Mouse (Mus musculus): ENCODE measurements around the gene Zfp599. TPM values are rescaled to one million over a fixed set of nuclear protein-coding genes. Genes with fewer than 3 reads are reported as not detected.

Zfp599 gene
- polyA plus RNA-seq, 1 experiment from 2014 or later = 10.7 TPM

GRCm38 (mm10) chr9:22217858-22218493 lies 41.7 kb downstream of the Zfp599 start:
- Histone ChIP-seq H3K36me3 (ENCODE audit: poor library complexity, severe bottlenecking) (no peaks in the 10 kb centered on the region), H3K4me3 (no peak overlapping the region), H3K9ac (no peak overlapping the region), H3K27ac (no peak overlapping the region), H3K27me3 (no peaks in the 10 kb centered on the region), H3K4me1 (no peaks in the 10 kb centered on the region), H3K9me3 (replicated peaks) (no peaks in the 10 kb centered on the region), H3K4me2 (no peak overlapping the region)
- no peak for ATAC-seq
- 63% methylated on average over 6 of the region's 8 CpGs for WGBS

DNA sequence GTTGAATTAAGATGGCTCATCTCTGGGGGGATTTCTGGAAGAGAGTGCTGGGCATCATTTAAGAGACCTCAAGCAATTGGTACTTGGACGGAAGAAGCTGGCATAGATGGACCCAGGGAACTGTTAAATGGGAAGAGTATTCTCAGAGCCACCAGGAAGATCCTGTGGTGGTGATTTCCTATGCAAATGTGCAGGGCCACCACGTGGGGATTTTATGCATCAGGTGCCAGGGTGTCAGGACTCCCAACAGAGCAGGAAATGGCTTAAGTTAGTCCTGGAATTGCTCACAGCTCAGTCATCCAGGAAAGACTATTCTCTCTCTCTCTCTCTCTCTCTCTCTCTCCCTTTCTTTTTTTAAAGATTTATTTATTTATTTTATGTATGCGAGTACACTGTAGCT lies 43.0 kb downstream of the Zfp599 start:
- no peaks in the 10 kb centered on the region for H3K4me1 ChIP-seq
- no peaks in the 10 kb centered on the region for H3K27me3 ChIP-seq
- WGBS = 66% methylated on average over 3 of the region's 3 CpGs
- no peak overlapping the region for H3K4me3 ChIP-seq
- no peak overlapping the region for H3K4me2 ChIP-seq
- no peak for ATAC-seq
- H3K9ac ChIP-seq = no peak overlapping the region
- no peaks in the 10 kb centered on the region for H3K9me3 ChIP-seq (replicated peaks)
- H3K36me3 ChIP-seq (ENCODE audit: poor library complexity, severe bottlenecking) = no peaks in the 10 kb centered on the region
- H3K27ac ChIP-seq = no peak overlapping the region

DNA sequence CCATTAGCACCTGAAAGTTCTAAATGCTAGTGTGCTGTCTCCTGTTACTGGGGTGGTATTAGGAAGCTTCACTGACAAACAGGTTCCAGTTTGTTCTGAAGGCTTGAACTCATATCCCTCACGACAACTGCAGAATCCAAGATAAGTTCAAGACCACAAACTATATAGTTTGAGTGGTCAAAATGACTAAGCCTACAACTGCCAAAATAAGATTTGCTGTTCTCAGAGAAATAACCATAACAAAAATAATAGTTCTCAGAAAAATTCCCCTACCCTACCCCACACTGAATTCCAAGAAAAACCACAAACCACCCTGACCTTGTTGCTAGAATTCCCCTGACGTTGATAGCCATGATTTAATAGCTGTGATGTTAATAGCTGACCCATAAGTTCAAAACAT lies 45.1 kb downstream of the Zfp599 start:
- Histone ChIP-seq H3K9me3 (replicated peaks) (no peaks in the 10 kb centered on the region), H3K36me3 (ENCODE audit: poor library complexity, severe bottlenecking) (no peaks in the 10 kb centered on the region), H3K27ac (no peak overlapping the region), H3K9ac (no peak overlapping the region), H3K4me3 (no peak overlapping the region), H3K27me3 (no peaks in the 10 kb centered on the region), H3K4me2 (no peak overlapping the region), H3K4me1 (no peaks in the 10 kb centered on the region)
- 85% methylated on average over 2 of the region's 2 CpGs for WGBS
- ATAC-seq = no peak

DNA sequence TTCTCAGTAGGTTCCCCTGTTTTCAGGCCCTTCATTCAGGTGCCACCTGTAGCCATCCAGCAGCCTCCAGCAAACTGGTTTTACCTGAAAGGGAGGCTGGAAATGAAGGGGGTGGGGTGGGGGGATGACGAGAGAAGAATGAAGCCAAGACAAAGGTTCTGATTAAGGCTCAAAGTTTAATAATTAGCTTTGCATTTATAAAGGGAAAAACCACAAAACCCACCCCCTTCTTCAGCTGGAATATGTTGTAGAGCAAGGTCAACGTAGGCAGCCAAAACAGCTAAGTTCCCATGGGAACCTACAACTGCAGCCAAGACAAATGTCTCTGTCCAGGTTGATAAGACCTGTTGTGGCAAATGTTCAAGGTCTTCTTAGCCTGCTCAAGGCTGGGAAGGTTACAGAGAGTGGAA lies 45.9 kb downstream of the Zfp599 start:
- WGBS = 77% methylated on average over 2 of the region's 2 CpGs
- no peak for ATAC-seq

More for the DNA sequence above, 45.9 kb downstream of the Zfp599 start:
- Histone ChIP-seq H3K27ac (no peak overlapping the region), H3K9me3 (replicated peaks) (no peaks in the 10 kb centered on the region), H3K4me2 (no peak overlapping the region), H3K27me3 (no peaks in the 10 kb centered on the region), H3K9ac (no peak overlapping the region), H3K4me1 (no peaks in the 10 kb centered on the region), H3K4me3 (no peak overlapping the region), H3K36me3 (ENCODE audit: poor library complexity, severe bottlenecking) (no peaks in the 10 kb centered on the region)

Other genes starting within 250 kb of the Zfp599 start
- 63.7 and 66.4 TPM in 2 replicates for gene Elavl3, start 207.9 kb downstream of the Zfp599 start, polyA plus RNA-seq (2015; fragmentation: Nextera tagmentation; extraction: Ambion mirVana)
- not detected in 2 replicates for gene Gm49318, start 188.6 kb downstream of the Zfp599 start, polyA plus RNA-seq (2015; fragmentation: Nextera tagmentation; extraction: Ambion mirVana)
- gene Zfp653, start 188.5 kb downstream of the Zfp599 start, polyA plus RNA-seq (2015; fragmentation: Nextera tagmentation; extraction: Ambion mirVana) = 17.1 and 18.9 TPM in 2 replicates
- 47.7 and 51.5 TPM in 2 replicates for gene Ecsit, start 174.5 kb downstream of the Zfp599 start, polyA plus RNA-seq (2015; fragmentation: Nextera tagmentation; extraction: Ambion mirVana)
- gene Cnn1, start 160.7 kb downstream of the Zfp599 start, polyA plus RNA-seq (2015; fragmentation: Nextera tagmentation; extraction: Ambion mirVana) = 1.8 and 2.2 TPM in 2 replicates
- 206 and 210 TPM in 2 replicates for gene Elof1, start 142.7 kb downstream of the Zfp599 start, polyA plus RNA-seq (2015; fragmentation: Nextera tagmentation; extraction: Ambion mirVana)
- gene Acp5, start 124.2 kb downstream of the Zfp599 start, polyA plus RNA-seq (2015; fragmentation: Nextera tagmentation; extraction: Ambion mirVana) = 0.81 and 1.2 TPM in 2 replicates
- gene Pigyl, start 103.0 kb downstream of the Zfp599 start, polyA plus RNA-seq (2015; fragmentation: Nextera tagmentation; extraction: Ambion mirVana) = 79.3 and 87.5 TPM in 2 replicates
- 0.13 and 0.19 TPM in 2 replicates for gene Zfp872, start 71.8 kb downstream of the Zfp599 start, polyA plus RNA-seq (2015; fragmentation: Nextera tagmentation; extraction: Ambion mirVana)
- gene Zfp809, start 34.2 kb downstream of the Zfp599 start, polyA plus RNA-seq (2015; fragmentation: Nextera tagmentation; extraction: Ambion mirVana) = 9.3 and 11.0 TPM in 2 replicates
- gene Zfp810, start 47.8 kb upstream of the Zfp599 start, polyA plus RNA-seq (2015; fragmentation: Nextera tagmentation; extraction: Ambion mirVana) = 32.9 and 33.8 TPM in 2 replicates
- gene Anln, start 129.3 kb upstream of the Zfp599 start, polyA plus RNA-seq (2015; fragmentation: Nextera tagmentation; extraction: Ambion mirVana) = 22.7 and 23.1 TPM in 2 replicates
- gene 9530077C05Rik, start 151.6 kb upstream of the Zfp599 start, polyA plus RNA-seq (2015; fragmentation: Nextera tagmentation; extraction: Ambion mirVana) = 8.6 and 9.8 TPM in 2 replicates
- not detected in 2 replicates for gene Gm17545, start 194.4 kb upstream of the Zfp599 start, polyA plus RNA-seq (2015; fragmentation: Nextera tagmentation; extraction: Ambion mirVana)
- 61.2 and 66.2 TPM in 2 replicates for gene Rp9, start 209.8 kb upstream of the Zfp599 start, polyA plus RNA-seq (2015; fragmentation: Nextera tagmentation; extraction: Ambion mirVana)
- 18.4 and 20.1 TPM in 2 replicates for gene Bbs9, start 215.8 kb upstream of the Zfp599 start, polyA plus RNA-seq (2015; fragmentation: Nextera tagmentation; extraction: Ambion mirVana)

All from forebrain, embryonic 13.5 days (tissue).